Mouse (Mus musculus) small intestine, adult 2 months (tissue): Measurements from ENCODE around the gene Meioc. TPM values are rescaled to one million over a fixed set of nuclear protein-coding genes. Genes with fewer than 3 reads are reported as not detected.
A peak's percentile ranks its signal among the peaks of the same experiment; 100 is the strongest.

ENCODE experiments used
- H3K27ac ChIP-seq: fragments of 200-500 bp; 2 replicates; pipeline ENCODE4 v1.5.1; 2012; ENCODE audit warnings: low read depth, low read length, control low read depth, inconsistent platforms; ENCODE audit not compliant: insufficient read depth
- H3K27me3 ChIP-seq: fragments of 200-500 bp; 2 replicates; pipeline ENCODE4 v1.6.1; 2012; ENCODE audit warnings: mild to moderate bottlenecking, moderate library complexity, low read length, inconsistent platforms; ENCODE audit not compliant: control insufficient read depth, insufficient read depth
- H3K36me3 ChIP-seq: fragments of 200-500 bp; 2 replicates; pipeline ENCODE4 v1.6.1; 2012; ENCODE audit warnings: mild to moderate bottlenecking, low read length, control low read depth, inconsistent platforms; ENCODE audit not compliant: control insufficient read depth, insufficient read depth
- H3K4me1 ChIP-seq: fragments of 200-500 bp; 2 replicates; pipeline ENCODE4 v1.6.1; 2012; ENCODE audit warnings: low read length, inconsistent platforms, mixed read lengths; ENCODE audit not compliant: control insufficient read depth, insufficient read depth, insufficient read length
- H3K4me3 ChIP-seq: fragments of 200-500 bp; 2 replicates; pipeline ENCODE4 v1.5.1; 2012; ENCODE audit warnings: low read depth, mild to moderate bottlenecking, control low read depth, inconsistent platforms, low read length, moderate library complexity
- CTCF ChIP-seq: fragments of 200-500 bp; IDR thresholded peaks from 2 replicates; pipeline ENCODE4 v1.5.1; 2012; ENCODE audit warnings: low read depth, mild to moderate bottlenecking, control low read depth, inconsistent platforms, low read length, moderate library complexity, mixed read lengths; ENCODE audit not compliant: insufficient replicate concordance, insufficient read length; ENCODE audit errors: extremely low read depth
- POLR2A ChIP-seq: fragments of 200-500 bp; IDR thresholded peaks from 2 replicates; pipeline ENCODE4 v1.6.1; 2012; ENCODE audit warnings: low read depth, mild to moderate bottlenecking, control low read depth, inconsistent platforms, low read length, moderate library complexity
- WGBS: fragments of 180-500 bp; shearing (Covaris S2); methylation state at CpG from one replicate; pipeline ENCODE4 v1.1.7; 2018; 5-methylcytosine and 5-hydroxymethylcytosine counted together
- polyA plus RNA-seq: library from polyadenylated mRNA; depleted of rRNA; stranded (reverse); fragments of >200 nt; gene quantifications from 2 replicates; pipeline ENCODE4 v1.2.3, GENCODE M21; 2012; rRNA removed

Gene Meioc
- polyA plus RNA-seq, 1 experiment, result not detected

GRCm38 (mm10) chr11:102716135-102716534 is 52.6 kb downstream of the Meioc start:
- no peaks in the 10 kb centered on the region for H3K4me1 ChIP-seq
- no peaks in the 10 kb centered on the region for H3K36me3 ChIP-seq
- WGBS, result 76% methylated on average over 7 of the region's 7 CpGs
- TF ChIP-seq POLR2A (no peak), CTCF (no peak)
- no peak overlapping the region for H3K27ac ChIP-seq
- no peak overlapping the region for H3K4me3 ChIP-seq
- no peaks in the 10 kb centered on the region for H3K27me3 ChIP-seq

- 16% methylated on average over 3 of the region's 3 CpGs for WGBS
- no peaks in the 10 kb centered on the region for H3K36me3 ChIP-seq
- TF ChIP-seq CTCF (no peak), POLR2A (no peak)
- H3K27me3 ChIP-seq, result 0 out of 2 replicates have a peak, but pooled peaks cover 2% of the 10 kb centered on the region
- H3K27ac ChIP-seq, result no peak overlapping the region
- H3K4me3 ChIP-seq, result no peak overlapping the region
- peaks cover 5% of the 10 kb centered on the region; the same call in 1 of the 2 replicates for H3K4me1 ChIP-seq
Measured at GRCm38 (mm10) chr11:102725574-102725973, 62.1 kb downstream of the Meioc start.

- H3K27me3 ChIP-seq, result no peaks in the 10 kb centered on the region
- WGBS, result 32% methylated on average over 7 of the region's 7 CpGs
- H3K36me3 ChIP-seq, result no peaks in the 10 kb centered on the region
- no peak overlapping the region for H3K4me3 ChIP-seq
- peaks cover 5% of the 10 kb centered on the region; the same call in 1 of the 2 replicates for H3K4me1 ChIP-seq
- peak overlapping the region; percentile 71; the same call in 1 of the 2 replicates for H3K27ac ChIP-seq
- TF ChIP-seq CTCF (peak; percentile 34; the same call in 1 of the 2 replicates), POLR2A (no peak)
Measured at GRCm38 (mm10) chr11:102728614-102729013, 65.1 kb downstream of the Meioc start.

GRCm38 (mm10) chr11:102729835-102730234 is 66.3 kb downstream of the Meioc start:
- H3K4me3 ChIP-seq, result no peak overlapping the region
- WGBS, result 74% methylated on average over 3 of the region's 3 CpGs
- H3K27ac ChIP-seq, result no peak overlapping the region; the same call in 1 of the 2 replicates
- H3K36me3 ChIP-seq, result no peaks in the 10 kb centered on the region
- H3K4me1 ChIP-seq, result peaks cover 5% of the 10 kb centered on the region; the same call in 1 of the 2 replicates
- H3K27me3 ChIP-seq, result no peaks in the 10 kb centered on the region
- TF ChIP-seq CTCF (no peak), POLR2A (no peak)

GRCm38 (mm10) chr11:102731366-102731765 is 67.8 kb downstream of the Meioc start:
- H3K27me3 ChIP-seq, result no peaks in the 10 kb centered on the region
- 66% methylated on average over 6 of the region's 6 CpGs for WGBS
- TF ChIP-seq POLR2A, result no peak
- no peak for TF ChIP-seq CTCF
- H3K4me3 ChIP-seq, result no peak overlapping the region
- H3K36me3 ChIP-seq, result no peaks in the 10 kb centered on the region
- H3K27ac ChIP-seq, result no peak overlapping the region
- peaks cover 5% of the 10 kb centered on the region; the same call in 1 of the 2 replicates for H3K4me1 ChIP-seq

Other genes with a start within 250 kb of the Meioc start
- 76.0 and 111 TPM in 2 replicates for gene Grn, start 233.4 kb upstream of the Meioc start, polyA plus RNA-seq
- 5.4 and 5.9 TPM in 2 replicates for gene Fam171a2, start 216.0 kb upstream of the Meioc start, polyA plus RNA-seq
- gene Itga2b, start 193.6 kb upstream of the Meioc start, polyA plus RNA-seq, result 2.0 and 3.9 TPM in 2 replicates
- gene Gpatch8, start 107.3 kb upstream of the Meioc start, polyA plus RNA-seq, result 8.2 and 26.3 TPM in 2 replicates
- gene Gm11627, start 84.3 kb upstream of the Meioc start, polyA plus RNA-seq, result 0.42 and 0.51 TPM in 2 replicates
- gene Fzd2, start 59.3 kb upstream of the Meioc start, polyA plus RNA-seq, result 9.0 and 12.4 TPM in 2 replicates
- 1.4 and 2.5 TPM in 2 replicates for gene Ccdc43, start 34.1 kb downstream of the Meioc start, polyA plus RNA-seq
- gene Adam11, start 97.7 kb downstream of the Meioc start, polyA plus RNA-seq, result 3.1 TPM in 2 replicates
- gene Gjc1, start 156.0 kb downstream of the Meioc start, polyA plus RNA-seq, result 0.70 and 1.4 TPM in 2 replicates
- gene Higd1b, start 172.1 kb downstream of the Meioc start, polyA plus RNA-seq, result 0.34 TPM in 1 of 2 replicates, not detected in the other
- gene Eftud2, start 217.3 kb downstream of the Meioc start, polyA plus RNA-seq, result 30.7 and 57.1 TPM in 2 replicates
- gene Ccdc103, start 217.5 kb downstream of the Meioc start, polyA plus RNA-seq, result not detected in 2 replicates
- not detected in 2 replicates for gene Fam187a, start 221.5 kb downstream of the Meioc start, polyA plus RNA-seq
- 0.30 and 0.65 TPM in 2 replicates for gene Gfap, start 237.2 kb downstream of the Meioc start, polyA plus RNA-seq